Mouse (Mus musculus) gastrocnemius, adult 18-20 months (tissue): ENCODE results near the gene Gm20696. TPM values are rescaled to one million over a fixed set of nuclear protein-coding genes. Genes with fewer than 3 reads are reported as not detected.

Experiments
- DNase-seq: peaks from one replicate; pipeline ENCODE4 v3.0.0; 2021; ENCODE audit warnings: low spot score
- total RNA-seq, 2 experiments: library from RNA; stranded (reverse); gene quantifications; 2 replicates each; pipeline ENCODE4 v1.2.3; 2021

The Gm20696 gene
- total RNA-seq, 2 experiments from 2014 or later, result 1.0 to 1.4 TPM

DNA sequence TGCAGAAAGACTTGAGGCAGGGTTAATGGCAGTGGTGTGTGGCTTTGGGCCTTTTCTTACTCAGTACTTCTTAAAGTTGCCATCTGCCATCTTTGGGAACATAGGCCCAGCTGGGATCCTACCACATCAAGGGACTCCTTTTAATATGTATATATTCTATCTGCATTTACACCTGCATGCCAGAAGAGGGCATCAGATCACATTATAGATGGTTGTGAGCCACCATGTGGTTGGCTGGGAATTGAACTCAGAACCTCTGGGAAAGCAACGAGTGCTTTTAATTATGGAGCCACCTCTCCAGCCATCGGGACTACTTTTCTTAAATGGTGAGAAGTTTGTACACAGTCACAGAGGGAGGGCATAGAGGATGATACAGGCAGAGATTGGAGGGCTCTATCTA is 93.3 kb downstream of the Gm20696 start:
- DNase-seq, result no peak

DNA sequence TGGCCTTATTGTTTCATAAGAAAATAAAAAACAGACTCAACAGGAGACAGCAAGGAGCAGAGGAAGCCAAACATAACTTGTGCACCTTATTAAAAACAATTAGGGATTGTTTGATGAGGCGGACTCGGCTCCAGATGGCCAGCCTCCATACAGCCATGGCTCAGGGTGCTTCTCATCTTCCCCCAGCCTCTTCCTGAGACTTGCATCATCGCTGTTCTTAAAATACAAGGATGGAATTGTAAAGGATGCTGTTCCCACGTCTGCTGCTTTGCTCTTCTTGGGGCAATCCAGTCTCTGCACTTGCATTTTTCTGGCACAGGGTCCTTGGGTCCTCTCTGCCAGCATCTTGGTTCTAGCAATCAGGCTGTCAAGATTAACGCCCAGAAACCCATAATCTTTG is 94.5 kb downstream of the Gm20696 start:
- no peak for DNase-seq

DNA sequence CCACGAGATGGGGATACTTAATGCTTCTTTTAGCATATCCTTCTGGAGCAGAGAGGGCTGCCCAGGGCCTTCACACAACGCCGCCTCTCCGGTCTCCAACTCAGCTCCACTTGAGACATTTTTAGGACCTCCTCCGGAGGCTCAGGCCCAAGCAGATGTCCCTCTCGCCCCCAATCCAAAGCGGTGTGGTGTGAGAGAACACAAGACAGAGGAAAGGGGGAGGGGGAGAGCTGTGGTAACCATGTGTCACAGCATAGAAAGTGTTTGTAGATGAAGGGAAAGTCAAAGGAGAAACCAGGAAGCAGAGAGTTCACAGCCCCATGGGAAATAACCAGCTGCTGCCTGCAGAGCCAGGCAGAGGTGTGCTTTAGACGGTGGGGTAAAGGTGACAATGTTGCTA is 99.7 kb downstream of the Gm20696 start:
- no peak for DNase-seq

DNA sequence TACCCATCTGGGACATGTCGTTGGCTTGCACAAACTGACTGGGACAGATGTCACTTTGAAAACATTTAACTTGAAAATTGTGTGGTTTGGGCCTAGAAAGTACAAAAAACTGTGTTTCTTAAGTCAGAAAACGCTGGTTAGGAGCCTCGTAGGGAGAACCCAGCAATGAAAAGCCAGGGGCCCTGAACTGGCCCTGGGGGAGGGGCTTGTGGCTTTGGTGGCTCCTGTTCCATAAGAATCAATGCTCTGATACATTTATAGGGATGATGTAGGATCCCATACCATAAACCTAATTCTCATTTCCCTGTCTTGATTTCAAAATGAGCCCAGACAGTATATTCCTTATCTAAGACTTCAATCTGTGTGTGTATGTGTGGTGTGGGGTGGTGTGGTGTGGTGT is 101.8 kb downstream of the Gm20696 start:
- no peak for DNase-seq

DNA sequence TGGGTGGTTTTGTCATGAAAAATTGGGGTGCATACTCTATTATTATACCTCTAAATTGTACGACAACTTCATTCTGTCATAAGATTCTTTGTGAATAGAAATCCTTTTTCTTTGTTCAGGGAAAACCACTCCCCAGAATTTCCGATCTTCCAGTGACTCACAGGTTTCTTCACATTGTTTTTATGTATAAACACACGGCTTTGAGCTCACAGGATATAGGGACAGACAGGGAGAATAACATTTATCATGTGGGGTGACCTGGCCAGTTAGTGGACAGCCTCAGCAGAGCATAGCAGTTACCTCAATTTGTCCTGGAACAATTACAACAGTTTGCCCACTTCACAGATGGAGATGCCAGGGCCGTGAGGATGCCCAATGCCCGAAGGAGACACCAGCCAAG is 109.6 kb downstream of the Gm20696 start:
- DNase-seq, result no peak

GRCm38 (mm10) chr6:99552816-99553215 is 113.8 kb downstream of the Gm20696 start:
- no peak for DNase-seq

GRCm38 (mm10) chr6:99546416-99546815 is 120.2 kb downstream of the Gm20696 start:
- DNase-seq, result no peak

DNA sequence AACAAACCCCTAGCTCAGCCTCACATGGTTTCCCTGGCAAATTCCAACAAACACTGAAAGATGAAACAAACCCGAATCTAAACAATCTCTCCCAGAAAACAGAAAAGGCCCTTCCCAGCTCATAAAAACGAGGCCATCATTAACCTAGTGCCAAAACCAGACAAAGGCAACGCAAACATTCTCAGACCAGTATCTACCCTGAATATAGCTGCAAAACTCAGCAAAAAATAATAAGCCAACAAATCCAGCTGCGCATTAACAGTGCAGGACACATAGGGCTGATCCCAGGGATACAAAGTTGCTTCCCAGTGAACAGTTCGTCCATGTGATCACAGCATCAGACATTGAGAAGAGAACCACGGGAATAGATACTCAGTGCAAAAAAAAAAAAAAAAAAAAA is 121.2 kb downstream of the Gm20696 start:
- no peak for DNase-seq

DNA sequence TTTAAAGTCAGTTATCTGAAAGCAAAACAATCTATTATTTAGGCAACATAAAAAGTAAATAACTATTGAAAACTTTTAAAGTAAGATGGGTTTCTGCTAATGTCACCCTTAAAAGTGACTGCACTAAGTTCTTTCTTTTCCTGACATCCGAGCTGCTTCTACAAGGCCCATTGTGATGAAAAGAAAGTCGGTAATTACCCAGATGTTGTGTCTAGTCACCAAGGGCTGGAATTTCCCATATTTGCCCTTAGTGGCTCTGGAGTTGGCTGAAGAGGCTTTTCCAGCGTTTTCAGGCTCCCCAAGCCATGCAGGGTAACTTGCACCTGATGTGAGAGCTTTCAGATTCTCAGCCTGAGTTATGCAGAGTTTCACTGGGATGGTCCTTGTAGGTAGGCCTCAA is 125.5 kb downstream of the Gm20696 start:
- DNase-seq, result no peak

DNA sequence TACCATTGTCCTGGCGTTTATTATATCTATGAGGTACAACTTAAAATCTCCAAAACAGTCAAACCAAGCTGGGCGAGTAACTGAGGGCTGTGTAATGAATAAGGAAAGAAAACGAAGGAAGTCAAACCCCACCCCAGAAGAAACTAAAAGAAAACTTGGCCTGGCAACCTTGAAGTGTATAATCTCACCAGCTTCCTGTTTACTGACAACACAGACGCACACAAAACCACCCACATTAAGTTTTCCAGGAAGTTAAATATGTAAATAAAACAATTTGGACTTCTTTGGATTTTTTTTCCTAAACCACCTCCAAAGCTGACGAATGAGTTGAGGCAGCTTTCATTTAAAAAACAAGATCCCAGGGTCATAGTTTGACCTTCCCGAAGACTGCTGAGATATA is 125.9 kb downstream of the Gm20696 start:
- DNase-seq, result no peak

GRCm38 (mm10) chr6:99540146-99540545 is 126.5 kb downstream of the Gm20696 start:
- no peak for DNase-seq

DNA sequence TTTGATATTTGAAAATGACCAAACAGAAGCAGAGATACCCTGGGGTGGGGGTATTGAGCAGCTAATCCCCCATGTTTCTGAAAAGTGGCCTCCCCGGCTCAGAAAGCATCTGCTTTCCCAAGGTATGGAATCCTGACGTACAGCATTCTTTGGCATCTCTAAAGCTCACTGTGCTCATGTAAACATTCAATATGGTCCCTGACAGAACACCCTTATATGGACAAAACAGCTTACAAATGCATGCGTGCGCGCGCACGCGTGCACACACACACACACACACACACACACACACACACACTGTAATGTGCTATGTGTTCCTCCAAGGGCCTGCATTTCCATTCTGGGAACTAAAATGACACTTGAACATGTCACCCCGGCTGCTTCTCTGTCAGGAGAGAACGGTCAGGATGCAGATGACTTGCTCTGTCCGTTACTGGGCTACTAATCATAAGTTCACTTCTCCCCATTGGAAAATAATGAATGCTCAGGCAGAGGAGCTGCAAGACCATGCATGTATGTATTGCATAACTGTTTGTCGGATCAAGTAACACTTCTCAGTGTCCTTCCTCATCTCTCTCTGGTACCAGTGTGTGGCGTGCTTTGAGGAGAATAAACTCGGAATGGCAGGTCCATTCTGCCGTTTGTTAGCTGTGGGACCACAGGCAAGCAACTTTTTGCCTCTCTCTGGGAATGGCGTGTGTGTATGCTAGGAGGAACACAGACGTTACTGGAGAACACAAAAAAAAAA is 128.2 kb downstream of the Gm20696 start:
- DNase-seq, result no peak

GRCm38 (mm10) chr6:99534211-99534745 is 132.3 kb downstream of the Gm20696 start:
- DNase-seq, result no peak

DNA sequence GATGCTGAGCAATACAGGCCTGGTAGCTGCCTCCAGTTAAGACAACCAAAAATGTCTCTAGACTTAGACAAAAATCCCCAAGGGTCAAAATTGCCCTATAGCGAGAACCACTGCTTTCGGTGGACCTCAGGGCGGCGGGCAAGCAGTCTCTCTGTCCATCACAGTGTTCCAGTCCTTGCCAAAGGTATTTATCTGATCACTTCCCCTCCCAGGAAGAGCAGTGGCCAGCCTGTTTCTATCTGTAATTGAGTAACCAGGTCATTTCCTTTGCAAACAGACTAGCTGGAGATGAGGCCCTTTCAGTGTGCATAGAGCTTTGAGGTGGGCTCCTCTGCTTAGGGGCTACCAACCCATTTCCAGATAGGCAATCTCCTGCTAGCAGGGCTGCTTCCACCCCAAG is 134.1 kb downstream of the Gm20696 start:
- no peak for DNase-seq

- DNase-seq, result no peak
Measured at GRCm38 (mm10) chr6:99528972-99529371, 137.6 kb downstream of the Gm20696 start.

GRCm38 (mm10) chr6:99527457-99528105 is 139.0 kb downstream of the Gm20696 start:
- DNase-seq, result no peak

DNA sequence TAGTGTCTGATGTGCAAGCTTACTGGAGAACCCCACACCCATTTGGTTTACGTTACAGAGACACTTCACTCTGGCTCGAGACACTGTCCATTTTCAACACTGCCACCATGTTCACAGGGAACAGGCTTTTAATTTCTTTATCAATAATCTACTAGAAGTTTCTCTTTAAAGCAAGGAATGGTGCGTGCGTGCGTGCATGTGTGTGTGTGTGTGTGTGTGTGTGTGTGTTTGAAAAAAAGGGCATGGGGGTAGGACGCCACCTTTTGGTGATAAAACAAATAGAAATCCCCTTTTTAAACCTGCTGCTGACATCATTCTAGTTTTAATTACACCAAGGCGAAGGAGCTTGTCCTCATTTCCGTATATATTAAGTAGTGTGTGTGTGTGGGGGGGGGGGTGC is 141.2 kb downstream of the Gm20696 start:
- DNase-seq, result no peak

DNA sequence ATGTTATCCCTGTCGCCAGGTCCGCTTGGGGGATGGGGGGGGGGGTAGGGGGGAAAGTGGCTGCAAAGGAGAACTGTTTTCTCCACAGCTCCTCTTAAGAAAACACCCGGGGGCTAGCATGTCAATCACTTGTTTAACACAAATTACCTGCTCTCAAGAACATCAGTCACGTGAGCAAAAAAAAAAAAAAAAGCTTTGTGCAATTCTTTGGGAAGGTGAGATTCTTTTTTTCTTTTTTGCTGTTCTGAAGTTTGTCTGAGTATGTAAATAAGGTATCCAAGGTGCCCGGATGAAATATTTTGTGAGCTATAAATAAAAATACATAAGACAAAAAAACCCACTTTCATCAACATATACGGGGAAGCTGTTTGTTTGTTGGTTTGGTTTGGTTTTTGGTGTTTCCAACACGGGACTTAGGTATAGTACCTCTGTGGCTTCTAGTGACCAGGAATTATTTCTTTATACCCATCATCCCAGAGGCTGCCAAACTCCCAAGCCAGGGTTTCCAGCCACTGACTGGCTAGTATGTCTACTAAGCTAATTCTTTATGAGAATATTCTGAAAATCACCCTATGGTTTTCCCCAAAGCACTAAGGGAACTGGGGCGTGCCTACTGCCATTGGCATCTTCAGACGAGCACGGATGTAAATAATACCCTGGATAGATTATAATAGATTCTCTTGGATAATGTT is 142.8 kb downstream of the Gm20696 start:
- DNase-seq, result no peak

DNA sequence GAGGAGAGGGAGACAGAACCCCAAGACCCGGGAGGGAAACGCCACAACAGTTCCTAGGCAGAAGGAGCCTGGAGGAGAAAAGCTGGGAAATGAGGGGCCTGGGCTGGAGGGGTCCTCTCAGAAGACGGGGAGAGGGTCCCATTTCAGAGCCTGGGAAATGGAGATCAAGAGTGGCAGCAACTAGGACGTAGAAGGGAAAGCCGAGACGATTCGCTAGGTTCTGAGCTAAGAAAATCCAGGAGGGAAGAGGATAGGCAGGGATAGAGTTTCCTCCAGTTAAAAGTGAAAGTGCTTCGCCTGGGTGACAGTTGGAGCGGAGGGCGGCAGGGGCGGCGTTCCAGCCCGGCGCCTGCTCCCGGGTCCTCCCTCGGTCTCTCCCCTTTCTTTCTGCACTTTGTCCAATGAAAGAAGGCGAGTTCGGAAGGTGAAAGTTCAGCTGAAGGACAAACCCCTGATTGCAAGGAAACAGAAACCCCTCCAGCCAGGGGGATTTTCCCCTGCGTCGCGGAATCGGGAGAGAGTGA is 143.4 kb downstream of the Gm20696 start:
- DNase-seq, result peak; percentile 83

- peak; percentile 77 for DNase-seq
Measured at GRCm38 (mm10) chr6:99522359-99523108, 144.1 kb downstream of the Gm20696 start, which contains the start of gene Foxp1. Gene Foxp1, minus strand, starts transcription at chr6:99522721.

- DNase-seq, result peak; percentile 49
Measured at GRCm38 (mm10) chr6:99521641-99522358, 144.8 kb downstream of the Gm20696 start.
